Mouse (Mus musculus) lung, postnatal 0 days (tissue): ENCODE data around the gene Tas1r1.

ENCODE experiments used
- CTCF ChIP-seq: IDR thresholded peaks from 2 replicates; pipeline ENCODE4 v1.5.1; 2016; ENCODE audit warnings: antibody characterized with exemption, mild to moderate bottlenecking
- EP300 ChIP-seq: IDR thresholded peaks from 2 replicates; pipeline ENCODE4 v1.6.1; 2016; ENCODE audit warnings: antibody characterized with exemption, mild to moderate bottlenecking, control low read depth

DNA sequence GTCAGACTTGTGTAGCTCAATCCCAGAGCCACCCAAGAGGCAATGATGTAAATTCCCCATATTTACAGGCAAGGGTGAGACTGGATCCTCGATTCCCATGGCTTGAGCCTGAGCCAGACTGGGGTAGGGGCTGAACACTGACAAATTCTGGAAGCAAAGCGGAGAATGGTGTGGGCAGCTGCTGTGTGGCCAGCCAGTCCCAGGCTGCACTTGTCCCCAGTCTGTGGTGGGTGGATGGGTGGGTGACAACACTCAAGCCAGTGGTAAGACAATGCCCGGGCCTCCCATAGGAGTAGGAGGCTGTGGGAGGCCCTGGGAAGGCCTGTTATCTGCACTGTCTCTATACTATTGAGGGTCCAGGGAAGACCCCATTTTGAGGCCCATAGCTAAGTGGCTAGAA lies 30.9 kb upstream of the Tas1r1 start:
- TF ChIP-seq CTCF (no peak), EP300 (no peak)
